Mouse (Mus musculus): ENCODE results near the gene Acer1.
"Not testable (repeated sequence)": the region's sequence is repeated elsewhere in the genome, so short reads cannot be mapped to it uniquely, and the experiment has no call there.

Acer1 gene

DNA sequence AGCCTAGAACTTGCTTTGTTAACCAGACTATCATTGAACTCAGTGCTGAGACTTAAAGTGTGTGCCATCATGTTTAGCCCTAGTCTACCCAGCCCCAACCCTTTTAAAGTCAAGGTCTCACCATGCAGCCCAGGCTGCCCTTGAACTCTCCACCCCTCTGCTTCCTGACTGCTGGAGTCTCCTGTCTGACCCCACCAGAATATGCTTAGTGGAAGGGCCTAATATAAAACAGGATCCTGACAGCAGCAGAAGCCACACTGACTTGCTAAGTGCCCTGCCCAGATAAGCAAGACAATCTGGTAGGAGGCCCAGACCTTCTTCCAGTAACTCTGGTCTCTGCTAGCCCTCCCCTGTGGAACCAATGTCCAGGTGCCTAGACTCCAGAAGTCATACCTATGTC is 52.8 kb downstream of the Acer1 start:
- Histone ChIP-seq H3K4me3 (replicated peaks; ENCODE audit: low read length) (no peak overlapping the region), H3K27me3 (ENCODE audit: insufficient read depth, low read length) (no peaks in the 10 kb centered on the region), H3K36me3 (ENCODE audit: insufficient read depth, low read length) (peaks cover 61% of the 10 kb centered on the region), H3K4me1 (replicated peaks; ENCODE audit: low read depth, low read length) (peaks cover 68% of the 10 kb centered on the region), H3K9me3 (ENCODE audit: low read length) (no peaks in the 10 kb centered on the region)
- no peak for TF ChIP-seq CTCF (conservative IDR thresholded peaks at IDR 0.05; ENCODE audit: low read length)
- TF ChIP-seq NANOG (IDR thresholded peaks at IDR 0.05; ENCODE audit: borderline replicate concordance, low read length): no peak
- no peak for TF ChIP-seq POU5F1 (IDR thresholded peaks at IDR 0.05; ENCODE audit: borderline replicate concordance, low read length)

GRCm38 (mm10) chr17:56925998-56926397 is 55.9 kb downstream of the Acer1 start:
- no peak overlapping the region for H3K4me3 ChIP-seq (replicated peaks; ENCODE audit: low read length)
- TF ChIP-seq POU5F1 (IDR thresholded peaks at IDR 0.05; ENCODE audit: borderline replicate concordance, low read length) (no peak), CTCF (conservative IDR thresholded peaks at IDR 0.05; ENCODE audit: low read length) (no peak), NANOG (IDR thresholded peaks at IDR 0.05; ENCODE audit: borderline replicate concordance, low read length) (no peak)

DNA sequence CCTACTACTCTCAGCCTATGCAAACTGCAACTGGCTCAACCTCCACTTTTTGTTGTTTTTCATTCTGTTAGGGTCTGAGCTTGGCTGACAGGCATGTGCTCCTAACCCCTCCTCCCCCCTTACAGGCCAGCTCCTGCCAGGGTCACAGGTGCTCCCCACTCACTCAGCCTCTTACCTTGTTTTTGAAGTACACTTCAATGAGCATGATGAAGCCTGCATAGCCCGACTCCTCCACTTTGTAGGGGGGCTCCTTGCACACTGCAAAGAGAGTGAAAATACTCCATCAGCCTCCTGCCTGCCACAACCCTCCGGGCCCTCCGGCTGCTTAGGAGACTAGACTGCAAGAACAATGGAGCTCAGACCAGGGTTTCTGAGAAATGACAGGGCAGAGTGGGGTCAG is 62.2 kb downstream of the Acer1 start:
- H3K4me1 ChIP-seq (replicated peaks; ENCODE audit: low read depth, low read length): peaks cover 8% of the 10 kb centered on the region; the same call in 1 of the 2 replicates
- no peak overlapping the region for H3K4me3 ChIP-seq (replicated peaks; ENCODE audit: low read length)
- TF ChIP-seq CTCF (conservative IDR thresholded peaks at IDR 0.05; ENCODE audit: low read length): no peak
- no peak for TF ChIP-seq POU5F1 (IDR thresholded peaks at IDR 0.05; ENCODE audit: borderline replicate concordance, low read length)
- no peak for TF ChIP-seq NANOG (IDR thresholded peaks at IDR 0.05; ENCODE audit: borderline replicate concordance, low read length)
- no peaks in the 10 kb centered on the region for H3K9me3 ChIP-seq (ENCODE audit: low read length)
- H3K36me3 ChIP-seq (ENCODE audit: insufficient read depth, low read length): peaks cover 87% of the 10 kb centered on the region
- no peaks in the 10 kb centered on the region for H3K27me3 ChIP-seq (ENCODE audit: insufficient read depth, low read length)

More at GRCm38 (mm10) chr17:56925998-56926397, 55.9 kb downstream of the Acer1 start:
- Histone ChIP-seq H3K4me1 (replicated peaks; ENCODE audit: low read depth, low read length) (peaks cover 49% of the 10 kb centered on the region), H3K36me3 (ENCODE audit: insufficient read depth, low read length) (peaks cover 67% of the 10 kb centered on the region), H3K9me3 (ENCODE audit: low read length) (no peaks in the 10 kb centered on the region), H3K27me3 (ENCODE audit: insufficient read depth, low read length) (no peaks in the 10 kb centered on the region)

GRCm38 (mm10) chr17:56917166-56917565 is 64.8 kb downstream of the Acer1 start:
- H3K36me3 ChIP-seq (ENCODE audit: insufficient read depth, low read length): peaks cover 89% of the 10 kb centered on the region
- no peak overlapping the region for H3K4me3 ChIP-seq (replicated peaks; ENCODE audit: low read length)
- TF ChIP-seq POU5F1 (IDR thresholded peaks at IDR 0.05; ENCODE audit: borderline replicate concordance, low read length): no peak
- H3K27me3 ChIP-seq (ENCODE audit: insufficient read depth, low read length): no peaks in the 10 kb centered on the region
- no peaks in the 10 kb centered on the region for H3K9me3 ChIP-seq (ENCODE audit: low read length)
- peaks cover 14% of the 10 kb centered on the region for H3K4me1 ChIP-seq (replicated peaks; ENCODE audit: low read depth, low read length)

- peaks cover 88% of the 10 kb centered on the region for H3K36me3 ChIP-seq (ENCODE audit: insufficient read depth, low read length)
- H3K27me3 ChIP-seq (ENCODE audit: insufficient read depth, low read length): no peaks in the 10 kb centered on the region
- H3K9me3 ChIP-seq (ENCODE audit: low read length): no peaks in the 10 kb centered on the region
- no peak overlapping the region for H3K4me3 ChIP-seq (replicated peaks; ENCODE audit: low read length)
- H3K4me1 ChIP-seq (replicated peaks; ENCODE audit: low read depth, low read length): peaks cover 32% of the 10 kb centered on the region
- TF ChIP-seq POU5F1 (IDR thresholded peaks at IDR 0.05; ENCODE audit: borderline replicate concordance, low read length): no peak
- TF ChIP-seq CTCF (conservative IDR thresholded peaks at IDR 0.05; ENCODE audit: low read length): no peak
- TF ChIP-seq NANOG (IDR thresholded peaks at IDR 0.05; ENCODE audit: borderline replicate concordance, low read length): no peak
Measured at GRCm38 (mm10) chr17:56913444-56913843, 68.5 kb downstream of the Acer1 start.

GRCm38 (mm10) chr17:56913023-56913422 is 68.9 kb downstream of the Acer1 start:
- Histone ChIP-seq H3K36me3 (ENCODE audit: insufficient read depth, low read length) (peaks cover 88% of the 10 kb centered on the region), H3K9me3 (ENCODE audit: low read length) (no peaks in the 10 kb centered on the region), H3K27me3 (ENCODE audit: insufficient read depth, low read length) (no peaks in the 10 kb centered on the region), H3K4me3 (replicated peaks; ENCODE audit: low read length) (no peak overlapping the region), H3K4me1 (replicated peaks; ENCODE audit: low read depth, low read length) (peaks cover 36% of the 10 kb centered on the region)
- no peak for TF ChIP-seq POU5F1 (IDR thresholded peaks at IDR 0.05; ENCODE audit: borderline replicate concordance, low read length)
- TF ChIP-seq NANOG (IDR thresholded peaks at IDR 0.05; ENCODE audit: borderline replicate concordance, low read length): no peak
- TF ChIP-seq CTCF (conservative IDR thresholded peaks at IDR 0.05; ENCODE audit: low read length): no peak

GRCm38 (mm10) chr17:56909764-56910163 is 72.2 kb downstream of the Acer1 start:
- not testable (repeated sequence) for H3K4me3 ChIP-seq (replicated peaks; ENCODE audit: low read length); H3K9me3 ChIP-seq (ENCODE audit: low read length); H3K27me3 ChIP-seq (ENCODE audit: insufficient read depth, low read length)
- peaks cover 90% of the 10 kb centered on the region for H3K36me3 ChIP-seq (ENCODE audit: insufficient read depth, low read length)
- H3K4me1 ChIP-seq (replicated peaks; ENCODE audit: low read depth, low read length): peaks cover 61% of the 10 kb centered on the region

- H3K4me1 ChIP-seq (replicated peaks; ENCODE audit: low read depth, low read length): peaks cover 67% of the 10 kb centered on the region
- no peaks in the 10 kb centered on the region for H3K9me3 ChIP-seq (ENCODE audit: low read length)
- H3K4me3 ChIP-seq (replicated peaks; ENCODE audit: low read length): no peak overlapping the region
- TF ChIP-seq POU5F1 (IDR thresholded peaks at IDR 0.05; ENCODE audit: borderline replicate concordance, low read length) (no peak), NANOG (IDR thresholded peaks at IDR 0.05; ENCODE audit: borderline replicate concordance, low read length) (no peak), CTCF (conservative IDR thresholded peaks at IDR 0.05; ENCODE audit: low read length) (no peak)
- H3K27me3 ChIP-seq (ENCODE audit: insufficient read depth, low read length): no peaks in the 10 kb centered on the region
- peaks cover 93% of the 10 kb centered on the region for H3K36me3 ChIP-seq (ENCODE audit: insufficient read depth, low read length)
Measured at GRCm38 (mm10) chr17:56907887-56908286, 74.0 kb downstream of the Acer1 start.

- TF ChIP-seq NANOG (IDR thresholded peaks at IDR 0.05; ENCODE audit: borderline replicate concordance, low read length) (no peak), CTCF (conservative IDR thresholded peaks at IDR 0.05; ENCODE audit: low read length) (no peak), POU5F1 (IDR thresholded peaks at IDR 0.05; ENCODE audit: borderline replicate concordance, low read length) (no peak)
- Histone ChIP-seq H3K4me1 (replicated peaks; ENCODE audit: low read depth, low read length) (peaks cover 74% of the 10 kb centered on the region), H3K27me3 (ENCODE audit: insufficient read depth, low read length) (no peaks in the 10 kb centered on the region), H3K9me3 (ENCODE audit: low read length) (no peaks in the 10 kb centered on the region), H3K4me3 (replicated peaks; ENCODE audit: low read length) (no peak overlapping the region), H3K36me3 (ENCODE audit: insufficient read depth, low read length) (peaks cover 95% of the 10 kb centered on the region)
Measured at GRCm38 (mm10) chr17:56907096-56907495, 74.8 kb downstream of the Acer1 start.

Measured in E14TG2a.4 (cell line).